In genomic region chr4:140115053-140115452, GRCm38 (mm10) we compare ENCODE assay signal across 17 mouse cellular contexts.
DNase-seq lines count a peak whose midpoint lies in the region; ATAC-seq and TF ChIP-seq lines count a peak whose summit lies in the region.
"Had no signal": no experiment of that assay in that cellular context is flagged by ENCODE, and none has a peak within 500 bp of the region (broad histone marks: within the 10 kb centered on the region; RNA-seq: fewer than 3 reads in every experiment).

No protein-coding gene starts in this region.

- no peak for DNase-seq in liver, postnatal 0 days
- DNase-seq in liver, embryonic 11.5 days (ENCODE audit: low spot score), result no peak
- DNase-seq in B cell, adult 2 months, result no peak
- DNase-seq: adrenal gland, adult 2 months; cerebellum, adult 18-20 months; heart, adult 18-20 months; kidney, adult 18-20 months; kidney, postnatal 36 days; thymus, postnatal 14 days had no signal

- H3K4me2 ChIP-seq in intestine, postnatal 0 days (replicated peaks; ENCODE audit: low read depth), result no peak overlapping the region
- no peak overlapping the region for H3K4me2 ChIP-seq in intestine, embryonic 15.5 days (replicated peaks)
- H3K4me2 ChIP-seq in liver, postnatal 0 days (ENCODE audit: low read depth, low read length), result no peak overlapping the region
- H3K4me2 ChIP-seq in liver, embryonic 11.5 days, result no peak overlapping the region
- H3K4me2 ChIP-seq: embryonic facial prominence, embryonic 13.5 days; hindbrain, embryonic 12.5 days; midbrain, embryonic 15.5 days; stomach, embryonic 15.5 days had no signal

- WGBS in intestine, postnatal 0 days, result 85% methylated on average over 6 of the region's 6 CpGs
- 90% methylated on average over 6 of the region's 6 CpGs for WGBS in intestine, embryonic 15.5 days
- WGBS in liver, postnatal 0 days (ENCODE audit: insufficient replicate concordance), result 73% methylated on average over 6 of the region's 6 CpGs
- 83% methylated on average over 6 of the region's 6 CpGs for WGBS in liver, embryonic 11.5 days
- WGBS in bone marrow, adult 2 months, result 77% methylated on average over 6 of the region's 6 CpGs

- H3K9me3 ChIP-seq in intestine, postnatal 0 days (ENCODE audit: control insufficient read depth), result no peaks in the 10 kb centered on the region
- no peaks in the 10 kb centered on the region for H3K9me3 ChIP-seq in intestine, embryonic 15.5 days
- no peaks in the 10 kb centered on the region for H3K9me3 ChIP-seq in liver, postnatal 0 days (ENCODE audit: low read length)
- H3K9me3 ChIP-seq in liver, embryonic 11.5 days (ENCODE audit: control insufficient read depth, low read length), result no peaks in the 10 kb centered on the region
- peaks cover 7% of the 10 kb centered on the region for H3K9me3 ChIP-seq in E14TG2a.4 (ENCODE audit: low read length)
- H3K9me3 ChIP-seq: midbrain, embryonic 15.5 days; stomach, embryonic 15.5 days had no signal

- peak; percentile 43 for TF ChIP-seq CTCF in intestine, postnatal 0 days (IDR thresholded peaks at IDR 0.05; ENCODE audit: low read depth)
- peak; percentile 31; the same call in 1 of the 2 replicates for TF ChIP-seq CTCF in liver, postnatal 0 days (IDR thresholded peaks at IDR 0.05; ENCODE audit: low read depth)
- peak; percentile 72 for TF ChIP-seq CTCF in E14TG2a.4 (conservative IDR thresholded peaks at IDR 0.05; ENCODE audit: low read length)
- TF ChIP-seq CTCF in bone marrow, adult 2 months (IDR thresholded peaks at IDR 0.05; ENCODE audit: control insufficient read depth, insufficient read depth, low read length), result peak; percentile 33; the same call in 1 of the 2 replicates

- no peaks in the 10 kb centered on the region for H3K4me1 ChIP-seq in intestine, postnatal 0 days (replicated peaks; ENCODE audit: control insufficient read depth, insufficient read depth, low read length)
- H3K4me1 ChIP-seq in intestine, embryonic 15.5 days (replicated peaks), result no peaks in the 10 kb centered on the region
- no peaks in the 10 kb centered on the region for H3K4me1 ChIP-seq in liver, postnatal 0 days (ENCODE audit: insufficient read depth)
- H3K4me1 ChIP-seq in liver, embryonic 11.5 days (replicated peaks; ENCODE audit: control insufficient read depth, insufficient read depth, low read length), result no peaks in the 10 kb centered on the region
- peaks cover 13% of the 10 kb centered on the region for H3K4me1 ChIP-seq in E14TG2a.4 (replicated peaks; ENCODE audit: low read depth, low read length)
- H3K4me1 ChIP-seq in bone marrow, adult 2 months (ENCODE audit: control insufficient read depth, insufficient read depth, low read length), result no peaks in the 10 kb centered on the region
- H3K4me1 ChIP-seq: hindbrain, embryonic 12.5 days; stomach, embryonic 15.5 days had no signal

- TF ChIP-seq POLR2A in bone marrow, adult 2 months (IDR thresholded peaks at IDR 0.05; ENCODE audit: borderline replicate concordance, control insufficient read depth, low read depth, low read length), result no peak

- TF ChIP-seq EP300 in liver, postnatal 0 days (IDR thresholded peaks at IDR 0.05; ENCODE audit: low read depth), result no peak

- no peak overlapping the region for H3K9ac ChIP-seq in intestine, postnatal 0 days (ENCODE audit: low read depth, low read length)
- H3K9ac ChIP-seq in intestine, embryonic 15.5 days, result no peak overlapping the region
- no peak overlapping the region for H3K9ac ChIP-seq in liver, postnatal 0 days (replicated peaks)
- no peak overlapping the region for H3K9ac ChIP-seq in liver, embryonic 11.5 days (ENCODE audit: low read depth, low read length)
- H3K9ac ChIP-seq: embryonic facial prominence, embryonic 13.5 days; hindbrain, embryonic 12.5 days; midbrain, embryonic 15.5 days; stomach, embryonic 15.5 days had no signal

- H3K4me3 ChIP-seq in intestine, postnatal 0 days (ENCODE audit: low read depth, low read length), result no peak overlapping the region
- H3K4me3 ChIP-seq in intestine, embryonic 15.5 days (replicated peaks), result no peak overlapping the region
- no peak overlapping the region for H3K4me3 ChIP-seq in liver, postnatal 0 days (ENCODE audit: low read depth, low read length)
- H3K4me3 ChIP-seq in liver, embryonic 11.5 days (ENCODE audit: low read depth, low read length), result no peak overlapping the region
- no peak overlapping the region for H3K4me3 ChIP-seq in E14TG2a.4 (replicated peaks; ENCODE audit: low read length)
- H3K4me3 ChIP-seq in bone marrow, adult 2 months (replicated peaks; ENCODE audit: control insufficient read depth, low read depth, low read length), result no peak overlapping the region
- H3K4me3 ChIP-seq: embryonic facial prominence, embryonic 13.5 days; hindbrain, embryonic 12.5 days; midbrain, embryonic 15.5 days; stomach, embryonic 15.5 days had no signal

- ATAC-seq in intestine, postnatal 0 days, result no peak
- ATAC-seq in intestine, embryonic 15.5 days, result no peak
- no peak for ATAC-seq in liver, postnatal 0 days
- no peak for ATAC-seq in liver, embryonic 11.5 days (replicated peaks; ENCODE audit: low FRiP score)
- ATAC-seq: midbrain, embryonic 15.5 days had no signal

- peaks cover 6% of the 10 kb centered on the region; the same call in 1 of the 2 replicates for H3K27me3 ChIP-seq in intestine, postnatal 0 days (replicated peaks; ENCODE audit: control insufficient read depth, insufficient read depth, low read length)
- H3K27me3 ChIP-seq in intestine, embryonic 15.5 days (replicated peaks), result peaks cover 6% of the 10 kb centered on the region
- 0 out of 2 replicates have a peak, but pooled peaks cover 1% of the 10 kb centered on the region for H3K27me3 ChIP-seq in liver, postnatal 0 days (ENCODE audit: insufficient read depth, low read length)
- peaks cover 7% of the 10 kb centered on the region for H3K27me3 ChIP-seq in liver, embryonic 11.5 days (replicated peaks; ENCODE audit: control insufficient read depth, insufficient read depth, low read length)
- H3K27me3 ChIP-seq in E14TG2a.4 (ENCODE audit: insufficient read depth, low read length), result peaks cover 6% of the 10 kb centered on the region
- H3K27me3 ChIP-seq: midbrain, embryonic 15.5 days had no signal

- no peaks in the 10 kb centered on the region for H3K36me3 ChIP-seq in intestine, postnatal 0 days (ENCODE audit: control insufficient read depth, insufficient read depth)
- H3K36me3 ChIP-seq in intestine, embryonic 15.5 days, result no peaks in the 10 kb centered on the region
- no peaks in the 10 kb centered on the region for H3K36me3 ChIP-seq in liver, postnatal 0 days (replicated peaks; ENCODE audit: insufficient read depth, low read length)
- H3K36me3 ChIP-seq in liver, embryonic 11.5 days (ENCODE audit: control insufficient read depth, insufficient read depth, low read length), result no peaks in the 10 kb centered on the region
- no peaks in the 10 kb centered on the region for H3K36me3 ChIP-seq in E14TG2a.4 (ENCODE audit: insufficient read depth, low read length)
- H3K36me3 ChIP-seq: embryonic facial prominence, embryonic 13.5 days; hindbrain, embryonic 12.5 days; midbrain, embryonic 15.5 days; stomach, embryonic 15.5 days had no signal

- H3K27ac ChIP-seq in intestine, postnatal 0 days (ENCODE audit: low read depth, low read length), result no peak overlapping the region
- no peak overlapping the region for H3K27ac ChIP-seq in intestine, embryonic 15.5 days
- H3K27ac ChIP-seq in liver, postnatal 0 days (ENCODE audit: low read depth), result no peak overlapping the region
- H3K27ac ChIP-seq in liver, embryonic 11.5 days (ENCODE audit: low read depth, low read length), result no peak overlapping the region
- no peak overlapping the region for H3K27ac ChIP-seq in bone marrow, adult 2 months (ENCODE audit: control insufficient read depth, insufficient read depth, low read depth, low read length, poor library complexity)
- H3K27ac ChIP-seq: embryonic facial prominence, embryonic 13.5 days; hindbrain, embryonic 12.5 days; midbrain, embryonic 15.5 days; stomach, embryonic 15.5 days had no signal
